Mouse (Mus musculus) CD4-positive, CD25-positive, alpha-beta regulatory T cell, adult 4 months (primary cell): ENCODE data around the gene Rxra. TPM values are rescaled to one million over a fixed set of nuclear protein-coding genes. Genes with fewer than 3 reads are reported as not detected.

Source experiments
- ATAC-seq: one replicate; pipeline ENCODE4 v1.8.0; 2017
- polyA plus RNA-seq, 2 experiments: library from polyadenylated mRNA; unstranded; fragments of 100-300 nt; shearing (Covaris generic); gene quantifications; one replicate each; pipeline ENCODE4 v1.2.1; 2017

The Rxra gene
- polyA plus RNA-seq, 2 experiments from 2014 or later = 3.3 to 7.8 TPM

DNA sequence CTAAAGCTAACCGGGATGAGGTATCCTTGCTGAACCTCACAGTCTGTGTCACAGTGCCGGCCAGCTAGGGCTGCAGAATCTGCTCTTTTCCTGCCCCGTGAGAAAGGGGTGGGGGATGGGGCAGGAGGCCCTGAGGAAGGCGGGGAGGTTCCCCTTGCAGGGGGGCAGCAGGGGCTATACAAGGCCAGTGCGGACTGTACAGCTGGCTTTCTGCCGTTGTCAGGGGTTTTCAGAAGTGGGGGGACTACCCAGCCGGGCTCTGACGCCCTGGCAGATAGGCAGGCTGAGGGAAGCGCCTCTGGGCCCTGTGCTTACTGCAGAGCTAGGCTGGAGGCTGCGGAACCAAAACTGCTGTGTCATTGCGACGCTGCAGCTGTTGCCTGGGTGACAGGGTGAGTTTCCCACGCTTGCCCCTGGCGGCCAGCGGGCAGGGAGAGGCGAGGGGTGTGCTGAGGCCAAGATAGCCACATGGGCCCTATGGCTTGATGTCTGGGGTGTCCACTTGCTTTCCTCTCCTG is 63.9 kb downstream of the Rxra start:
- ATAC-seq = no peak

DNA sequence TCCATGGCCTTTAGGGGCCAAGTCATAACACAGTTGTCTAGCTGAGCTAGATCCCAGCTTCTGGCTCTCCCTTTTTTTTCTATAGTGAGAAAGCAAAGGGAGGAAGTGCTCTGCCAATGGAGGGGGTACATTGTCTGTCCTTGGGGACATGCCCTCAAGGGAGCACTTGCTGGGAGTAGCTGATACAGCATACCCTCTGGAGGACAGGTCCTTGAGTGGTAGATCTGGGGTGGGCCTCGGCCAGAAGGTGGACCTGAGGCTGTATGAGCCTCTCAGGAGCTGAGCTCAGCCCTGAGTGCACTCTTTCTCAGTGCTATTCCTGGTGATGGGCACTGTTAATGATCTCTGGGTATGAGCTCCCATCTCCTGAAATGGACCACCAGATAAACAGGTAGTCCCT is 66.9 kb downstream of the Rxra start:
- no peak for ATAC-seq

DNA sequence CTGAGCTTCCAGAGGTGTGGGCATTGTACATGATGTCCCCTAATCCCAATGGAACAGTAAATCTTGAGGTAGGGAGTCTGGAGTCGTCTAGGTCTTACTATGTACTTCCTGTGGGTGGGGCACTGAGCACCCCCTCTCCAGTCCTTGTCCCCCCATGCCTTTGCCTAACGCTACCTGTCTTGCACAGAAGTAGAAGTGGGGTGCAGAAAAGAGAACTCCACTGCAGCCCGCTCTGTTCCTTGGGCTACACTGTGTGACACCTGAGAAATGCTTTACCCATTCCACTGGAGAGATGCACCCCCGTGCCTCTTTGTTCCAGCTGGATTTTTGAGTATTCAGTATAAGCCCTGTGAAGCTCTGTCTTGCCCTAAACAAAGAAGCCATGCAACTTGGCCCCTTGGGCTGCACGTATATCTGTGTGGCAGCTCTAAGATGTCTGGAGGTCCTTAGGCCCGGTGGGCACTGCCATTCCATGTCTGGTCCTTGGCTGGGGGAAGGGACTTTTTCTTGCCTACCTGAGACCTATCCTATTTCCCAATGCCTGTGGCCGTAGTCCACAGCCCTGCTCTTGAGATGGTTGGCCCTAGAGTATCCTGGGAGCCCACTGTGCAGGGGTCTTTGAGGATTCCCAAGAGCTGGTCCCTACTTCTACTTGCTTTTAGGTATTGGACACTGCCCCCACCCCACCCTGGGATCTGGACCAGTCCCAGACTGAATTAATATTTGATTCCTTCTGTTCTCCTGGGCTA is 67.8 kb downstream of the Rxra start:
- no peak for ATAC-seq

DNA sequence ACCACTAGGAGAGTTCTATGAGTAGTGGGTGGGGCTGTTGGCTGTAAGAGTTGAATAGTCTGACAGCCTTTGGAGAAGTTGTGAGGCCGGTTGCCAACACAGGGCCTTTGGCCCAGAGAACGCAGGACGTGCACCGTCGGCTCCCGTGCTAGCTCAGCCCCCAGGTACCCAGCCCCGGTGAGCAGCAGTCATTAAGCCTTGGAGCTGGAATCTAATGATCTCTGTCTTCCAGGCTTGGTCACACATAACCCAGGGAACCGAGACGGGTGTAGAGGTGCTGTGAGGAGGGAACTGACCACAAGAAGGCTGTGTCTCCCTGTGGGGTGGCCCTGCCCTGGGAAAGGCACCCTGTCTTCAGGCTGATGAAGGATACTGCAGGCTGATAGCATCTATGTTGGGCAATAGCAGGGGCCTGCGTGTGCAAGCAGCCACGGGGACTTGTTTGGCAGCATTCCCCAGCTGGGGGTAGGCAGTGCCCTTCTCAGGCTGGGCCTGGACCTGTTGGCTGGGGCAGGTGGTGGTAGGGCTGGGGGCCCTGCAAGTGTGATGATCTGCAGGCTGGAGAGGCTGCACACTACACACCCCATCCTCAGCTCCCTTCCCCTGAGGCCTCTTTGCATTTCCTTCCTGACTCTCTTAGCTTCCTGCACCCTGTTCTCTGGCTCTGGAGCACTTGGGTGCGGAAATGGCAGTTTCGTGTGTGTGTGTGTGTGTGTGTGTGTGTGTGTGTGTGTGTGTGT is 68.5 kb downstream of the Rxra start:
- ATAC-seq = peak; percentile 63

- ATAC-seq = no peak
Observed at GRCm38 (mm10) chr2:27745673-27746620, 69.7 kb downstream of the Rxra start.

GRCm38 (mm10) chr2:27746854-27747253 is 70.6 kb downstream of the Rxra start:
- no peak for ATAC-seq

DNA sequence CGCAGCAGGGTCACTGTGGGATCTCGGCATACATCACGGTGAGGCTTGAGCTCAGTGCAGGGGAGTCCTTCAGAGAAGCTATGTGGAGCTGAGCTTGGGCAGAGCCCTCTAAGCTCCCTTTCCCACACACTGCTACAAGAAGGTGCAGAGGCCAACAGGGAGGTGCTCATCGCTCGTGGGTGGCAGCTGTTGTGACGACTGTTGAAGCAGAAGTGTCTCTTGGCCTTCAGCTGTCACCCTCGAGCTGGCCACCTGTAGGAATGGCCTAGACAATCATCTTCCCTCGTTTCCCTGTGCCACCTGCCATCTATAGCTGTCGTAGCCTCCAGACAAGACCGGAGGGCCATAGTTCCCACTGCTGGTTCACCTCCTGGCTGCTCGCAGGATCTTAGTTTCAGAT is 72.7 kb downstream of the Rxra start:
- no peak for ATAC-seq

DNA sequence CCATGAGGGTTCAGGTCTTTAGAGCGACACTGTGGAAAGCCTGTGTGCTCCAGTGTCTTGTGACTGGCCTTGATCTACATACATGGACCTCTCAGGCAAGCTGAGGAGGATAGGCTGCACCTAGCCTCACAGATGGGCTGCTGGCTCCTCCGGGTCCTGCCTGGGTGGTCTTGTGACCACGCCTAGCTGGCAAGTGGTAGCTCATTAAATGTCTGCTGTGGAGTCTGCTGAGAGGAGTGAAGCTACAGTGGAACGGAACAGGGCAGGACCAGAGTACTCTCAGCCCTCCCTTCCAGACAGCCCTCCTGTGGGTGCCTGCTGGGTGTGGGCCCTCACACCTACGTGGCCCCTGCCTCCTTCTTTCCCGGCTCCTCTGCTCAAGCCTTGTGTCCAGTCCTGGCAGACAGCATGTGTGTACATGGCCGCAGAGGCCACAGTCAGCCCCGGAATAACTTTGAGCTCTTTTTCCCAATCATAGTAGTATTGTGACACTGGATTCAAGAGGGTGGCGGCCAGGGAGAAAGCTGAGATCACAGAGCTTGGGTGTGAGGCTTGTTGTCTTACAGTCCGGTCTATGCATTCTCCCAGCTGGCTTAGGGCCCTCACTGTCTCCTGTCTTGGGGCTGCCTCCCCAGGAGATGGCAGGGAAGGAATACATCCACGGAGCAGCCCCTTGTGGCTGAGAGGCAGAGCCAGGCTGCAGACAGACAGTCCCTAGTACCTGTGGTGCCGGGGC is 74.3 kb downstream of the Rxra start:
- no peak for ATAC-seq

- no peak for ATAC-seq
Observed at GRCm38 (mm10) chr2:27751135-27751519, 74.9 kb downstream of the Rxra start.

GRCm38 (mm10) chr2:27751803-27752202 is 75.6 kb downstream of the Rxra start:
- no peak for ATAC-seq

- ATAC-seq = no peak
Observed at GRCm38 (mm10) chr2:27754094-27754493, 77.9 kb downstream of the Rxra start.

DNA sequence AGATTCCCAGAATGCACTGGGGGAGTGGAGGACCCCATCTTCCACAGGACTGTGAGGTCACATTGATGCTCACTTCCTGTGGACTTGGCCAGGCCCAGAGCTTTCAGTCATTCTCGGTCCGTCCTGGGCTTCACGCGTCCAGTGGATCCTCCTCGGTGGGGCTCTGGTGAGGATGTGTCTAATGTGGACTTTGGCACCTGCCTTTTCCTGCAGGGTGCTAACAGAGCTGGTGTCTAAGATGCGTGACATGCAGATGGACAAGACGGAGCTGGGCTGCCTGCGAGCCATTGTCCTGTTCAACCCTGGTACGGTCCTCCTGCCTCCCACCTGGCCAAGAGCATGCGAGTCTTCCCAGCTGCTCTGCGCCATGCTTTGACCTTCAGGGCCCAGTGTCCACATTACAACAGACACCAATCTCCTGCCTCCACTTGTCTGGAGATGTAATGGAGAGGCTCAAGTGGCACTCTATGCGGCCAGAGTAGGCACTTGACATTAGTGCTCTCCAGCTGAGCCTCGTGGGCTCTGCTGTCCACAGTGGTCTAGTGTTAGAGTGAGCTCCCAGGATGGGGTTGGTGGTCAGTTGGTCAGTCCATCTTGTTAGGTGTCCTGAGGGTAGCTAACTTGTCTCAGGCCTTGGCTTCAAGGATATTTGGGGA is 79.9 kb downstream of the Rxra start:
- ATAC-seq = no peak

GRCm38 (mm10) chr2:27758414-27759301 is 82.4 kb downstream of the Rxra start:
- no peak for ATAC-seq

DNA sequence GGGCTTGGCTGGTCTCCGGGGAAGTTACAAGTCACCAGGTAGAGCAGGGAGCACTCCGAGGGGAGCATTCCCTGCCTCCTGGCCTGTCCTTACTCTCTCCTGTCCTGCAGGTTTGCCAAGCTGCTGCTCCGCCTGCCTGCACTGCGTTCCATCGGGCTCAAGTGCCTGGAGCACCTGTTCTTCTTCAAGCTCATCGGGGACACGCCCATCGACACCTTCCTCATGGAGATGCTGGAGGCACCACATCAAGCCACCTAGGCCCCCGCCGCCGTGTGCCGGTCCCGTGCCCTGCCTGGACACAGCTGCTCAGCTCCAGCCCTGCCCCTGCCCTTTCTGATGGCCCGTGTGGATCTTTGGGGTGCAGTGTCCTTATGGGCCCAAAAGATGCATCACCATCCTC is 83.2 kb downstream of the Rxra start:
- no peak for ATAC-seq

GRCm38 (mm10) chr2:27761260-27761995 is 85.2 kb downstream of the Rxra start:
- no peak for ATAC-seq

GRCm38 (mm10) chr2:27761996-27762340 is 85.7 kb downstream of the Rxra start:
- no peak for ATAC-seq

GRCm38 (mm10) chr2:27762509-27762908 is 86.3 kb downstream of the Rxra start:
- no peak for ATAC-seq

GRCm38 (mm10) chr2:27762920-27763780 is 86.9 kb downstream of the Rxra start:
- ATAC-seq = no peak
